Mouse (Mus musculus): Measurements from ENCODE around the gene Zbtb9.

GRCm38 (mm10) chr17:26951952-26952877 lies 20.8 kb upstream of the Zbtb9 start:
- TF ChIP-seq POLR2A (IDR thresholded peaks at IDR 0.05; ENCODE audit: low read depth, low read length) (0 out of 2 replicates have a peak, but pooled peaks have one; percentile 12), CTCF (IDR thresholded peaks at IDR 0.05; ENCODE audit: borderline replicate concordance, insufficient read depth, low read length) (no peak)

Data from embryonic fibroblast, embryonic 13.5 days (primary cell).